Mouse (Mus musculus) midbrain, embryonic 13.5 days (tissue): ENCODE data around the gene Inpp5a. TPM values are rescaled to one million over a fixed set of nuclear protein-coding genes. Genes with fewer than 3 reads are reported as not detected.

Experiments
- ATAC-seq: fragments of 200-750 bp; cut with Nextera tagmentation; 2 replicates; pipeline ENCODE4 v1.8.0; 2017; ENCODE audit warnings: mild to moderate bottlenecking, moderate TSS enrichment, moderate library complexity
- H3K27ac ChIP-seq: fragments of 300-500 bp; sonication (generic); 2 replicates; pipeline ENCODE4 v1.5.1; 2015; ENCODE audit warnings: inconsistent platforms, mild to moderate bottlenecking, moderate library complexity
- H3K27me3 ChIP-seq: fragments of 300-500 bp; sonication (generic); 2 replicates; pipeline ENCODE4 v1.6.1; 2015; ENCODE audit warnings: mild to moderate bottlenecking, inconsistent platforms
- H3K36me3 ChIP-seq: fragments of 300-500 bp; sonication (generic); 2 replicates; pipeline ENCODE4 v1.6.1; 2015; ENCODE audit warnings: mild to moderate bottlenecking, inconsistent platforms
- H3K4me1 ChIP-seq: fragments of 300-500 bp; sonication (generic); replicated peaks from 2 replicates; pipeline ENCODE4 v1.6.1; 2015; ENCODE audit warnings: inconsistent platforms
- H3K4me2 ChIP-seq: fragments of 300-500 bp; sonication (generic); replicated peaks from 2 replicates; pipeline ENCODE4 v1.6.1; 2015; ENCODE audit warnings: moderate library complexity, mild to moderate bottlenecking, inconsistent platforms
- H3K4me3 ChIP-seq: fragments of 300-500 bp; sonication (generic); replicated peaks from 2 replicates; pipeline ENCODE4 v1.5.1; 2015; ENCODE audit warnings: mild to moderate bottlenecking, inconsistent platforms
- H3K9ac ChIP-seq: fragments of 300-500 bp; sonication (generic); replicated peaks from 2 replicates; pipeline ENCODE4 v1.6.1; 2015; ENCODE audit warnings: mild to moderate bottlenecking, inconsistent platforms
- H3K9me3 ChIP-seq: fragments of 300-500 bp; sonication (generic); 2 replicates; pipeline ENCODE4 v1.6.1; 2016; ENCODE audit warnings: mild to moderate bottlenecking, inconsistent platforms
- WGBS: fragments of 180-500 bp; shearing (Covaris S2); methylation state at CpG from one replicate; pipeline ENCODE4 v1.1.7; 2015; 5-methylcytosine and 5-hydroxymethylcytosine counted together
- polyA plus RNA-seq: library from polyadenylated mRNA; unstranded; fragments of >200 nt; fragmentation: Nextera tagmentation; extraction: Ambion mirVana; gene quantifications from 2 replicates; pipeline ENCODE4 v1.2.1, GENCODE M21; 2015

Inpp5a gene
- polyA plus RNA-seq, 1 experiment from 2014 or later, result 14.3 TPM

DNA sequence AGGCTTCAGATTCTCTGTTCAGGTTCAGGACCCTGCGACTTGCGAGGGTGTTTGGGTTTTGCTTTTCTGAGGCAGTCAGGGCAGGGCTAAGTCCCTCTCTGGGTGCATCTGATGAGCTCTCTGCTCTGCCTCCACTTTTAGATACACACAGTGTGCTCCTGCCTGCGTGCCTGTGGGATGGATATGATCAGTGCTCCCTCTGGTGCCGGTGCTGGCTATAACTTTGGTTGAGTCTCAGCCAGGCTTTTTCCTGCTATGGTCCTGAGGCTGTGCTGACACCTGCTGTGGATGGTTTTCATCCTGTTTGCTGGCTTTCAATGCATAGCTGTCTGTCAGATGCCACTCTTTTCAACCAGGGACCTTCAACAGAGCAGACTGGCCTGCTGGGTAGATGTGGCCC is 87.0 kb downstream of the Inpp5a start:
- Histone ChIP-seq H3K27ac (no peak overlapping the region), H3K9me3 (no peaks in the 10 kb centered on the region), H3K36me3 (no peaks in the 10 kb centered on the region), H3K27me3 (no peaks in the 10 kb centered on the region), H3K4me3 (no peak overlapping the region), H3K4me2 (no peak overlapping the region), H3K9ac (no peak overlapping the region), H3K4me1 (no peaks in the 10 kb centered on the region)
- 51% methylated on average over 4 of the region's 4 CpGs for WGBS
- ATAC-seq, result no peak

DNA sequence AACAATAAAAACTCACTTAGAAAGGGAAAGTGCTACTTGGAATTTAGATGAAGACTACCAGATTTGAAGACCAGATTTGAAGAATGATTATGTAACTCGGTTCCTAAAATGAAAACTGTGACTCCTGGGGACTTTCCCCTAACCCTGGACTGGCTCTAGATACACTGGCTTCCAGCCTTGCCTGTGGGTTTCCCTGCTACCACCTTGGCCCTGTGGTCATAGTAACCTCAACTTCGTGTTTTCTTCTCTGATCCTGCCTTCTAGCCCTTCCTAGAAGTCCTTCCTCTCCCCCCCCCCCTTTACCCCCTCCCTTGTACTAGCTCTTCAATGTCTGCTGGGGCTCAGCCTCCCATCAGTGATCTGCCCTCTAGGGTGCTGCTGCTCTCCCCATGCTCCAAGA is 87.8 kb downstream of the Inpp5a start:
- 64% methylated on average over 2 of the region's 2 CpGs for WGBS

DNA sequence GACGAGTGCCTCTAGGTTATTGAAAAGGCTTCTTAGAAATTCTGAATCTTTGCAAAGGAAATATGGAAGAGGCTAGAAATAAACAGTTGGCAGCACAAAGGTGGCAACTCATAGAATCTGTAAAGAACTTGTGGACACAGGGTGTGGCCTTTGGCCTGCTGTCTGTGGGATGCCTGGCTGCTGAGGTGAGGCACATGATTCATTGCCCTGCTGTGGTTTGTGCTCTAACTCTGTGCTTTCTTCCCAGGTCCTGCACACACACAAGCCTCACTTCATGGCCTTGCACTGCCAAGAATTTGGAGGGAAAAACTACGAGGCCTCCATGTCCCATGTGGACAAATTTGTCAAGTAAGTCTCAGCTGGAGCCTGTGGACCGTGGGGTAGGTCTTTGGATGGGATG is 88.8 kb downstream of the Inpp5a start:
- H3K27ac ChIP-seq, result no peak overlapping the region
- no peaks in the 10 kb centered on the region for H3K9me3 ChIP-seq
- no peak overlapping the region for H3K9ac ChIP-seq
- no peak overlapping the region for H3K4me3 ChIP-seq
- no peak for ATAC-seq
- 84% methylated on average over 3 of the region's 3 CpGs for WGBS
- H3K4me2 ChIP-seq, result no peak overlapping the region
- no peaks in the 10 kb centered on the region for H3K4me1 ChIP-seq
- H3K36me3 ChIP-seq, result no peaks in the 10 kb centered on the region
- no peaks in the 10 kb centered on the region for H3K27me3 ChIP-seq

More for the DNA sequence above, 87.8 kb downstream of the Inpp5a start:
- ATAC-seq, result no peak
- Histone ChIP-seq H3K4me1 (no peaks in the 10 kb centered on the region), H3K27ac (no peak overlapping the region), H3K27me3 (no peaks in the 10 kb centered on the region), H3K36me3 (no peaks in the 10 kb centered on the region), H3K9ac (no peak overlapping the region), H3K4me3 (no peak overlapping the region), H3K4me2 (no peak overlapping the region), H3K9me3 (no peaks in the 10 kb centered on the region)

DNA sequence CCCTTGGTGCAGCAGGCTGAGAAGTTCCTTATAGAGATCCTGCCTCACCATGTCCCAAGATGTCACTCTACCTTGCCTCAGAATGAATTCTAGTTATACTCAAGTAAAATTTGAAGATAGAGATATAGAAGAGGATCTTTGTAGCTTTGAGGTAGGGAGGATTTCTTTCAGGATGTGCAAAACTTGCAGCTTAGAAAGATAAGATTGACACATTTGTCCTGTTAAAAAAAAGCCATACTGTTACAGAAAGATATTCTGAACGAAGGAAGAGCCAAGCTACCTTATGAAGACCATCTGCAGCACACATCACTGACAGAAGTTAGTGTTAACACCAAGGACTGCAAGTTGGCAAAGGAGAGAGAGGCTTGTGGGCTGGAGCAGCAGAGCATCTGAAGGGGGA is 90.2 kb downstream of the Inpp5a start:
- no peak overlapping the region for H3K4me3 ChIP-seq
- ATAC-seq, result no peak
- H3K4me1 ChIP-seq, result no peaks in the 10 kb centered on the region
- H3K9ac ChIP-seq, result no peak overlapping the region
- no peaks in the 10 kb centered on the region for H3K27me3 ChIP-seq
- no peaks in the 10 kb centered on the region for H3K9me3 ChIP-seq
- no peak overlapping the region for H3K27ac ChIP-seq
- WGBS, result 79% methylated on average over 1 of the region's 1 CpGs
- H3K36me3 ChIP-seq, result no peaks in the 10 kb centered on the region
- no peak overlapping the region for H3K4me2 ChIP-seq

DNA sequence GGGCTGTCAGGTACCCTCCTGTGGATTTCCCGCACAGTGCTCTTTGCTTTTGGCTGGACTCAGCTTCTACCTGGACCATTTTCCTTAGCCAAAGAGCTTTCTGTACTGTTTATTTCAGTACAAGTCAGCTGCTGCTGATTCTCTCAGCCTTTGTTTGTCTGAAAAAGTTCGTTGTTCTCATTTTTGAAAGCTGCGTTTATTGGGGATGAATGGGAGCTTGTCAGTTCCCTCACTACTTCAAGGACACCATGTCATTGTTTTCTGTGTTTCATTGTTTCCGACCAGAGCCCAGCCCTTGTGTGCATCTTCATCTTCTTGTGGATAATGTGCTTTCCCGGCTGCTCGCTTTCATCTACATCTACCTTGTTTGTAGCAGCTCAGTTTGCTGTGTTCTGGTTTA is 90.7 kb downstream of the Inpp5a start:
- Histone ChIP-seq H3K36me3 (no peaks in the 10 kb centered on the region), H3K27me3 (peaks cover 1% of the 10 kb centered on the region; the same call in 1 of the 2 replicates), H3K4me1 (no peaks in the 10 kb centered on the region; the same call in 1 of the 2 replicates), H3K4me3 (no peak overlapping the region), H3K4me2 (no peak overlapping the region), H3K27ac (no peak overlapping the region), H3K9me3 (no peaks in the 10 kb centered on the region), H3K9ac (no peak overlapping the region)
- 77% methylated on average over 6 of the region's 6 CpGs for WGBS
- ATAC-seq, result no peak

DNA sequence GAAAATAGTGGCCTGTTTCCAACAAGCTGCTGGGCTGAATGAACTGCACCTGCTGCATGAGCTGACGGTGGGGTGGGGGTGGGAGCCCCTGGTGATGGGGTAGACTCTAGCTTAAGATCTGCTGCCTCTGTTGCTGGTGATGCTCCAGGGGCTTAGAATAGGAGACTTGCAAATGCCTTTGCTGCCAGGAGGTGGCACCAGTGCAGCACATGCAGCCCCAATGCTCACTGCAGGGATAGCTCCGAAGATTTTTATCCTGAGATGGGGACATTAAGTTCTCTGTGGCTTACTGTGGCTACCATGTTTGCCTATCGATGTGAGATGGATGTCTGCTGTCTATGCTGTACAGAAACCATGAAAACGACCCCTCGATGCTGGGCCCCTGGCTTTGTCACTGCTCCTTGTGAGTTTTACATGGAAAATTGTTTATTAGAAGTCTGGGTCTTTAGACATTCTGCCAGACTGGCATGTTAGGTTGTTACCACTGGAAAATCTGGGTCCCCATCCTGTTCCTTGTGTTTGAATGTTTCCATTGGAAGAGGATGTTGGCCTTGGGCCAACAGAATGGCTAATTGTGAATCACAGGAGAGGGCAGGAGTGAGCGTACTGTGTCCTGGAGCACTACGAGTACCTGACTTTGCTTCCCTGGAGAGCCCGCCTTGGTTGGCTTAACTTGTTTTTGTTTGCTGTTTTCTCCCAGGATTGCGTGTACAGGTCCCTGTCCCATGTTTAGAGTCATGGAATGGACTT is 95.5 kb downstream of the Inpp5a start:
- no peak overlapping the region for H3K9ac ChIP-seq
- H3K9me3 ChIP-seq, result no peaks in the 10 kb centered on the region
- no peak overlapping the region for H3K27ac ChIP-seq
- H3K36me3 ChIP-seq, result no peaks in the 10 kb centered on the region
- peak; percentile 79 for ATAC-seq
- no peak overlapping the region for H3K4me3 ChIP-seq
- 64% methylated on average over 9 of the region's 9 CpGs for WGBS
- H3K27me3 ChIP-seq, result peaks cover 42% of the 10 kb centered on the region
- no peaks in the 10 kb centered on the region; the same call in 1 of the 2 replicates for H3K4me1 ChIP-seq
- no peak overlapping the region for H3K4me2 ChIP-seq

DNA sequence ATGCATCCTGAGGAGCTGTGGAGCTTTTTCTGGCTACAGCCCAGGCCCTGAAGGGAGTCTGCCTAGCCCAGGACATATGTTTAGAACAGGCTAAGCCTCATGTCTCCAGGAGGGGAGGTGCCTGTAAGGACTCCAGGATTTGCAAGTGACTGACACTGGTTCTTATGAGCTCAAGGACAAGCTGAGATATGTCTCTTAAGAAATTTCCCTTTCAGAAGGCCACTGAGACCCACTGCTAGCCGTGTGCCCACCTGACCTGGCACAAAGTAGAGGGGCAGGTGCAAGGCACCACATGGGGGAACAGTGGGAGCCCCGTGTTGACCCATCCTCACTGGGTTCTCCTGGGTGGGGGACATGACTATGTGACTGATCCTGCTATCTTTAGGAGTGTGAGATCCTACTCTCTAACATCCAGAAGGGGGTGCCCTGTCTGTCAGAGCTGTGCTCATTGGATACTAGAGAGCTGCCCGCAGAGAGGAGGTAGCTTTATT is 100.9 kb downstream of the Inpp5a start:
- WGBS, result 74% methylated on average over 3 of the region's 3 CpGs
- Histone ChIP-seq H3K27ac (no peak overlapping the region), H3K4me2 (no peak overlapping the region), H3K36me3 (no peaks in the 10 kb centered on the region), H3K27me3 (peaks cover 93% of the 10 kb centered on the region), H3K9me3 (no peaks in the 10 kb centered on the region), H3K9ac (no peak overlapping the region), H3K4me3 (no peak overlapping the region), H3K4me1 (no peaks in the 10 kb centered on the region)
- no peak for ATAC-seq

DNA sequence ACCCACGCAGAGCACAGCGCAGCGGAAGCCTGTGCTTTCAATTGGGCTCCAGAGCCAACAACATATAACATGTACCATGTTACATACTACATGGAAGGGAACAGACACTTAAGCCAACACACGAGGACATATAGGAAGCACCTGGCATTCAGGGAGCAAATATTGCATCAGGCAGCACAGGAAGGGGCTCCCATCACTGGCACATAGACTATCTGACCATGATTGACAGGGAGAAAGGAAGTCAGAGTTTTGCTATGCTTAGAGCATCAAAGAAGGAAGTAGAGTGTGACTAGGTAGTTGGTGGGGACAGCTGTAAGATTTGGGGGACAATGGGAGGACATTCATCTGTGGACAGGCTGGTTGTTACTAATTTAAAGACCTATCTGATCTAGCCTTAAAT is 103.4 kb downstream of the Inpp5a start:
- no peak for ATAC-seq
- no peak overlapping the region for H3K4me2 ChIP-seq
- WGBS, result 95% methylated on average over 4 of the region's 4 CpGs
- no peaks in the 10 kb centered on the region for H3K9me3 ChIP-seq
- no peak overlapping the region for H3K27ac ChIP-seq
- H3K4me1 ChIP-seq, result peaks cover 3% of the 10 kb centered on the region
- peaks cover 97% of the 10 kb centered on the region for H3K27me3 ChIP-seq
- no peak overlapping the region for H3K4me3 ChIP-seq
- no peaks in the 10 kb centered on the region for H3K36me3 ChIP-seq
- no peak overlapping the region for H3K9ac ChIP-seq

DNA sequence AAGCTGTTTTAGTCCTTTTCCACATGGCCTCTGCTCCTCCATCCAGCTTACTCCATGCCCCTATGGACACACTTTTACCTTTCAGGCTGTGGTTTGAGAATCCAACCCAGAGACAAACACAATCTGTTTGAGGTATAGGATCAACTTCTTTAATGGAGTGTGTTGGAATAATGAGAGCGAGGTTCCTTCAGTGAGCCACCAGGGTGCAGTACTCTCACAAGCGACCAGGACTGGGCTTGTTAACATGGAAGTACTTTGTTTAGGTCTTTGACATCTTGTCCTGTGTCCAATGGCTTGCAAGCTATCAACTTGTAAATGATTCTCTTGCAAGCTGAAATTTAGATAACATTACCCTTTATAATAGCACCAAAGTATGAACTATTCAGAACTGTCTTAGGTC is 104.0 kb downstream of the Inpp5a start:
- H3K4me1 ChIP-seq, result peaks cover 9% of the 10 kb centered on the region
- H3K9me3 ChIP-seq, result no peaks in the 10 kb centered on the region
- peaks cover 95% of the 10 kb centered on the region for H3K27me3 ChIP-seq
- H3K4me2 ChIP-seq, result no peak overlapping the region
- ATAC-seq, result no peak
- WGBS, result 36% methylated on average over 2 of the region's 2 CpGs
- no peaks in the 10 kb centered on the region for H3K36me3 ChIP-seq
- no peak overlapping the region for H3K4me3 ChIP-seq
- no peak overlapping the region for H3K27ac ChIP-seq
- no peak overlapping the region for H3K9ac ChIP-seq

DNA sequence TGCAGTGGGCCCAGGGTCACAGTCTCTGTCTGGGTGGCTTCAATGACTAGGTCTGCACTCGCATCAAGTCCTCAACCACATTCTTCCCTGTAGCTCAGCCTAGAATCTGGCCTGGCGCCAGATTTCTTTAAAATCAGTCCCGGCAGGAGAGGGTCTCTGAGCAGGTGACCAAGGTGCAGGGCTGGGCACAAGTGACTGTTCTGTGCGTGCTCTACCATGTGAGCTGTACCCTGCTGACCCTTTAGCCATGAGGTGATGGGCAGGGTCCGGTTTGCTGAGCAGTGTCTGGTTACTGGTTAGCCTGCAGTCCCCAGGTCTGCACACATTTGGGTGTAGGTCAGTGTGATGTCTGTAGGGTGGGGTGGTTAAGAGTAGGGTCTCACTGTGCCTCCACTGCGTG is 106.9 kb downstream of the Inpp5a start:
- H3K27me3 ChIP-seq, result peaks cover 90% of the 10 kb centered on the region
- peaks cover 18% of the 10 kb centered on the region for H3K4me1 ChIP-seq
- H3K9ac ChIP-seq, result no peak overlapping the region
- WGBS, result 86% methylated on average over 6 of the region's 6 CpGs
- H3K9me3 ChIP-seq, result no peaks in the 10 kb centered on the region
- no peak for ATAC-seq
- H3K4me3 ChIP-seq, result no peak overlapping the region
- no peak overlapping the region for H3K27ac ChIP-seq
- H3K36me3 ChIP-seq, result no peaks in the 10 kb centered on the region
- H3K4me2 ChIP-seq, result no peak overlapping the region

DNA sequence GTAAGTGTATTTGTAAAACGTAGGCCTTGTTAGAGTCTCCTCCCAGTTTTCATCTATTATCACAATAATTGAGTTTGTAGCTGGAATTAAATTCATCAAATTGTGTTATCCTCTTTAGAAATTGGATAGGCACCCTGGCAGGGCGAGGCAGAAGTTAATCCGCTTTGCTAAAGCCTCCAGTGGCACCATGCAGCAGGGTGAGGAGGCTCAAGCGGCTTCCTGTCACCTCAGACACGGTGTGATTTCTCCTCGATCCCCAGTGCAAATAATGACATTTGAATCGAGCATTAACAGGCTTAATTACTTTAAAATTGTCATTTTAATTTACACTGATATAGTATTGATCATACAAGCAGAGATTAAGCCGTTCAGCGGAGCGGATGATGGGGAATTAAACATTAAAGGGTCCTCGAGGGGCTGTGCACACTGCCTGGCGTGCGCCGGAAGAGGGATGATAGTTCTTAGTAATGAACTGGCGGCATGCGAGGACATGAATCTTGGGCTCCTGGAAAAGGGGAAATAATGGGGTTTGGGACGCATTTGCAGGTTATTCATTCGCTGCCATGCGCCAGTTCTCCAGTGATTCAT is 109.2 kb downstream of the Inpp5a start:
- peaks cover 90% of the 10 kb centered on the region for H3K27me3 ChIP-seq
- ATAC-seq, result peak; percentile 81

DNA sequence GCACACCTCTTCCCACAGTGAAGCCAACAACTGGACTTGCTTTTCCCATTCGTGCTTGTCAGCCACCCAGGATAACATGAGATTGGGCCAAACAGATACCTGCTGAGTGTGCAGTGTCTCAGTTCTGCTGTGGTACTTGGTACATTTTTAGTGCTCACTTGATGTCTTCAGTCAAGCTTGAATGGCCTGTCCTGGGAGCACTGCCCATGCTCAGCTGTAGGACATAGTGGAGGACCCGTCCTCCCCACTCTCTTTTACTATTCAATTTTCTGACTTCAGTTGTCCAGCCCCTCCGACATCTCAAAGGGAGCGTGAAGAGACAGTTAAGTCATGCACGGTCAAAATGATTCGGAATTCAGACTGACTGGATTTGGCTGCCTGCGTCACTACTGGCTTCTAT is 115.2 kb downstream of the Inpp5a start:
- H3K4me2 ChIP-seq, result no peak overlapping the region
- 44% methylated on average over 7 of the region's 7 CpGs for WGBS
- no peak overlapping the region for H3K4me3 ChIP-seq
- H3K27ac ChIP-seq, result no peak overlapping the region
- H3K27me3 ChIP-seq, result peaks cover 93% of the 10 kb centered on the region
- H3K9me3 ChIP-seq, result no peaks in the 10 kb centered on the region
- no peak for ATAC-seq
- H3K36me3 ChIP-seq, result no peaks in the 10 kb centered on the region
- peaks cover 14% of the 10 kb centered on the region for H3K4me1 ChIP-seq
- H3K9ac ChIP-seq, result no peak overlapping the region

More for the DNA sequence above, 109.2 kb downstream of the Inpp5a start:
- WGBS, result 14% methylated on average over 19 of the region's 19 CpGs
- no peaks in the 10 kb centered on the region for H3K9me3 ChIP-seq
- peak overlapping the region; percentile 3; the same call in 1 of the 2 replicates for H3K4me2 ChIP-seq
- H3K27ac ChIP-seq, result no peak overlapping the region
- no peak overlapping the region for H3K9ac ChIP-seq
- H3K4me1 ChIP-seq, result peaks cover 18% of the 10 kb centered on the region
- no peak overlapping the region for H3K4me3 ChIP-seq
- H3K36me3 ChIP-seq, result no peaks in the 10 kb centered on the region
